Mouse (Mus musculus) MEL-GATA-1-ER (cell line): ENCODE measurements around the gene Pnmal2.

Source experiments
- DNase-seq: peaks from one replicate; pipeline ENCODE4 v3.0.0-alpha.2; 2012; ENCODE audit warnings: low read depth; ENCODE audit errors: extremely low read depth

The Pnmal2 gene

GRCm38 (mm10) chr7:16944061-16944807 lies at the start of gene Pnmal2:
Pnmal2 (plus strand) TSS chr7:16944682.
- no peak for DNase-seq

- no peak for DNase-seq
Observed at GRCm38 (mm10) chr7:16895000-16895399, 49.5 kb upstream of the Pnmal2 start.

GRCm38 (mm10) chr7:16895511-16895910 lies 49.0 kb upstream of the Pnmal2 start:
- no peak for DNase-seq

- DNase-seq, result no peak
Observed at GRCm38 (mm10) chr7:16900526-16900925, 44.0 kb upstream of the Pnmal2 start.

GRCm38 (mm10) chr7:16903439-16903955 lies 41.0 kb upstream of the Pnmal2 start:
- DNase-seq, result no peak

GRCm38 (mm10) chr7:16904120-16904675 lies 40.3 kb upstream of the Pnmal2 start:
- no peak for DNase-seq

GRCm38 (mm10) chr7:16905491-16906021 lies 38.9 kb upstream of the Pnmal2 start:
- no peak for DNase-seq

GRCm38 (mm10) chr7:16906281-16906680 lies 38.2 kb upstream of the Pnmal2 start, which contains the start of gene Ptgir:
Ptgir (plus strand) TSS chr7:16906490.
- DNase-seq, result no peak

GRCm38 (mm10) chr7:16906889-16907559 lies 37.5 kb upstream of the Pnmal2 start:
- no peak for DNase-seq

- no peak for DNase-seq
Observed at GRCm38 (mm10) chr7:16907842-16908241, 36.6 kb upstream of the Pnmal2 start.

- no peak for DNase-seq
Observed at GRCm38 (mm10) chr7:16908367-16908766, 36.1 kb upstream of the Pnmal2 start.

GRCm38 (mm10) chr7:16908859-16909258 lies 35.6 kb upstream of the Pnmal2 start:
- DNase-seq, result no peak

- no peak for DNase-seq
Observed at GRCm38 (mm10) chr7:16909909-16910308, 34.6 kb upstream of the Pnmal2 start.

GRCm38 (mm10) chr7:16911904-16912303 lies 32.6 kb upstream of the Pnmal2 start:
- no peak for DNase-seq

- no peak for DNase-seq
Observed at GRCm38 (mm10) chr7:16912360-16912759, 32.1 kb upstream of the Pnmal2 start.

GRCm38 (mm10) chr7:16913806-16914452 lies 30.6 kb upstream of the Pnmal2 start:
- DNase-seq, result no peak

GRCm38 (mm10) chr7:16914453-16915343 lies 29.8 kb upstream of the Pnmal2 start:
- DNase-seq, result no peak

- DNase-seq, result no peak
Observed at GRCm38 (mm10) chr7:16915461-16916340, 28.8 kb upstream of the Pnmal2 start.
